Mouse (Mus musculus) neural tube, embryonic 14.5 days (tissue): ENCODE data around the gene 5330417C22Rik. TPM values are rescaled to one million over a fixed set of nuclear protein-coding genes. Genes with fewer than 3 reads are reported as not detected.

ENCODE experiments used
- ATAC-seq: fragments of 200-750 bp; cut with Nextera tagmentation; 2 replicates; pipeline ENCODE4 v1.8.0; 2017; ENCODE audit warnings: low read depth, mild to moderate bottlenecking, moderate TSS enrichment, moderate library complexity
- H3K27ac ChIP-seq: fragments of 300-500 bp; sonication (generic); 2 replicates; pipeline ENCODE4 v1.5.1; 2014; ENCODE audit warnings: low read depth, mild to moderate bottlenecking, control low read depth, low read length, moderate library complexity, mixed read lengths
- H3K27me3 ChIP-seq: fragments of 300-500 bp; sonication (generic); 2 replicates; pipeline ENCODE4 v1.6.1; 2014; ENCODE audit warnings: low read length; ENCODE audit not compliant: control insufficient read depth, insufficient read depth
- H3K36me3 ChIP-seq: fragments of 300-500 bp; sonication (generic); 2 replicates; pipeline ENCODE4 v1.6.1; 2014; ENCODE audit warnings: low read length, mixed read lengths; ENCODE audit not compliant: control insufficient read depth, insufficient read depth
- H3K4me1 ChIP-seq: fragments of 300-500 bp; sonication (generic); 2 replicates; pipeline ENCODE4 v1.6.1; 2014; ENCODE audit warnings: low read length; ENCODE audit not compliant: control insufficient read depth, insufficient read depth
- H3K4me2 ChIP-seq: fragments of 300-500 bp; sonication (generic); 2 replicates; pipeline ENCODE4 v1.6.1; 2014; ENCODE audit warnings: mild to moderate bottlenecking, low read depth, low read length, control low read depth
- H3K4me3 ChIP-seq: fragments of 300-500 bp; sonication (generic); 2 replicates; pipeline ENCODE4 v1.5.1; 2014; ENCODE audit warnings: low read depth, low read length, control low read depth, mixed read lengths
- H3K9ac ChIP-seq: fragments of 300-500 bp; sonication (generic); replicated peaks from 2 replicates; pipeline ENCODE4 v1.6.1; 2014; ENCODE audit warnings: low read depth, mild to moderate bottlenecking, control low read depth, low read length, mixed read lengths
- H3K9me3 ChIP-seq: fragments of 300-500 bp; sonication (generic); 2 replicates; pipeline ENCODE4 v1.6.1; 2016; ENCODE audit warnings: low read length; ENCODE audit not compliant: control insufficient read depth
- WGBS: fragments of 180-500 bp; shearing (Covaris S2); extraction: QIAGEN DNeasy Blood & Tissue Kit; methylation state at CpG from one replicate; pipeline ENCODE4 v1.1.7; 2014; 5-methylcytosine and 5-hydroxymethylcytosine counted together
- polyA plus RNA-seq: library from polyadenylated mRNA; unstranded; fragments of >200 nt; fragmentation: Nextera tagmentation; extraction: Ambion mirVana; gene quantifications from 2 replicates; pipeline ENCODE4 v1.2.1, GENCODE M21; 2014

The 5330417C22Rik gene
- polyA plus RNA-seq, 1 experiment from 2014 or later: 22.1 TPM

GRCm38 (mm10) chr3:108535896-108536516, 330 bp downstream of the 5330417C22Rik start:
- peak overlapping the region; percentile 70 for H3K27ac ChIP-seq
- ATAC-seq: no peak; the same call in 1 of the 2 replicates
- 7% methylated on average over 15 of the region's 15 CpGs for WGBS
- no peaks in the 10 kb centered on the region for H3K4me1 ChIP-seq
- H3K9ac ChIP-seq: peak overlapping the region; percentile 53
- peak overlapping the region; percentile 69 for H3K4me2 ChIP-seq
- no peaks in the 10 kb centered on the region for H3K9me3 ChIP-seq
- no peaks in the 10 kb centered on the region for H3K27me3 ChIP-seq
- H3K4me3 ChIP-seq: peak overlapping the region; percentile 37
- H3K36me3 ChIP-seq: no peaks in the 10 kb centered on the region

- H3K27ac ChIP-seq: no peak within 1 kb of the TSS
- WGBS: 93% methylated on average over 6 of the region's 6 CpGs
- no peaks in the 10 kb centered on the region for H3K4me1 ChIP-seq
- H3K27me3 ChIP-seq: no peaks in the 10 kb centered on the region
- H3K36me3 ChIP-seq: no peaks in the 10 kb centered on the region
- H3K4me2 ChIP-seq: no peak within 1 kb of the TSS
- no peak for ATAC-seq
- H3K4me3 ChIP-seq: no peak within 1 kb of the TSS
- no peaks in the 10 kb centered on the region for H3K9me3 ChIP-seq
- H3K9ac ChIP-seq: no peak within 1 kb of the TSS
Observed at GRCm38 (mm10) chr3:108533951-108534350, 2.4 kb downstream of the 5330417C22Rik start, which contains the start of gene 1700013F07Rik. TSS of gene 1700013F07Rik (plus strand) at chr3:108534150.

- H3K27me3 ChIP-seq: no peaks in the 10 kb centered on the region
- 68% methylated on average over 9 of the region's 9 CpGs for WGBS
- no peaks in the 10 kb centered on the region for H3K4me1 ChIP-seq
- H3K4me3 ChIP-seq: no peak overlapping the region
- H3K27ac ChIP-seq: no peak overlapping the region
- H3K9ac ChIP-seq: no peak overlapping the region
- H3K4me2 ChIP-seq: no peak overlapping the region
- ATAC-seq: no peak
- no peaks in the 10 kb centered on the region for H3K36me3 ChIP-seq
- no peaks in the 10 kb centered on the region for H3K9me3 ChIP-seq
Observed at GRCm38 (mm10) chr3:108533114-108533885, 3.0 kb downstream of the 5330417C22Rik start.

GRCm38 (mm10) chr3:108528489-108528888, 7.8 kb downstream of the 5330417C22Rik start:
- H3K36me3 ChIP-seq: no peaks in the 10 kb centered on the region
- no peak overlapping the region for H3K4me2 ChIP-seq
- H3K9me3 ChIP-seq: no peaks in the 10 kb centered on the region
- H3K9ac ChIP-seq: no peak overlapping the region
- H3K27me3 ChIP-seq: no peaks in the 10 kb centered on the region
- no peak for ATAC-seq
- no peak overlapping the region for H3K27ac ChIP-seq
- WGBS: 97% methylated on average over 8 of the region's 8 CpGs
- no peak overlapping the region for H3K4me3 ChIP-seq
- H3K4me1 ChIP-seq: no peaks in the 10 kb centered on the region

- no peak overlapping the region for H3K4me2 ChIP-seq
- no peak overlapping the region for H3K9ac ChIP-seq
- H3K36me3 ChIP-seq: no peaks in the 10 kb centered on the region
- no peak overlapping the region for H3K27ac ChIP-seq
- H3K27me3 ChIP-seq: no peaks in the 10 kb centered on the region
- no peaks in the 10 kb centered on the region for H3K9me3 ChIP-seq
- no peaks in the 10 kb centered on the region for H3K4me1 ChIP-seq
- 95% methylated on average over 4 of the region's 4 CpGs for WGBS
- no peak for ATAC-seq
- no peak overlapping the region for H3K4me3 ChIP-seq
Observed at GRCm38 (mm10) chr3:108523415-108523814, 12.9 kb downstream of the 5330417C22Rik start.

- Histone ChIP-seq H3K4me1 (no peaks in the 10 kb centered on the region), H3K9me3 (no peaks in the 10 kb centered on the region), H3K27me3 (no peaks in the 10 kb centered on the region), H3K4me3 (no peak overlapping the region), H3K9ac (no peak overlapping the region), H3K4me2 (no peak overlapping the region), H3K36me3 (no peaks in the 10 kb centered on the region), H3K27ac (no peak overlapping the region)
- WGBS: 54% methylated on average over 4 of the region's 4 CpGs
- no peak for ATAC-seq
Observed at GRCm38 (mm10) chr3:108518276-108518675, 18.1 kb downstream of the 5330417C22Rik start.

GRCm38 (mm10) chr3:108513465-108513864, 22.9 kb downstream of the 5330417C22Rik start:
- Histone ChIP-seq H3K4me1 (peaks cover 12% of the 10 kb centered on the region), H3K9me3 (no peaks in the 10 kb centered on the region), H3K27ac (no peak overlapping the region), H3K4me2 (no peak overlapping the region), H3K4me3 (no peak overlapping the region), H3K9ac (no peak overlapping the region), H3K36me3 (no peaks in the 10 kb centered on the region), H3K27me3 (no peaks in the 10 kb centered on the region)
- ATAC-seq: no peak
- WGBS: 83% methylated on average over 3 of the region's 3 CpGs

- H3K4me3 ChIP-seq: no peak overlapping the region
- peak; percentile 83 for ATAC-seq
- H3K27ac ChIP-seq: peak overlapping the region; percentile 56
- no peaks in the 10 kb centered on the region for H3K9me3 ChIP-seq
- H3K4me2 ChIP-seq: no peak overlapping the region; the same call in 1 of the 2 replicates
- no peak overlapping the region for H3K9ac ChIP-seq
- whole genome bisulfite sequencing: 2% methylated on average over 9 of the region's 9 CpGs
- no peaks in the 10 kb centered on the region for H3K36me3 ChIP-seq
- no peaks in the 10 kb centered on the region for H3K27me3 ChIP-seq
- H3K4me1 ChIP-seq: peaks cover 12% of the 10 kb centered on the region
Observed at GRCm38 (mm10) chr3:108510716-108511483, 25.4 kb downstream of the 5330417C22Rik start.
